Mouse (Mus musculus) midbrain, postnatal 0 days (tissue): ENCODE data around the gene Kcnn1. TPM values are rescaled to one million over a fixed set of nuclear protein-coding genes. Genes with fewer than 3 reads are reported as not detected.

Source experiments
- ATAC-seq: fragments of 200-750 bp; cut with Nextera tagmentation; 2 replicates; pipeline ENCODE4 v1.8.0; 2017; ENCODE audit warnings: moderate number of reproducible peaks, mild to moderate bottlenecking, moderate TSS enrichment, moderate library complexity; ENCODE audit not compliant: low FRiP score
- DNase-seq: peaks from one replicate; pipeline ENCODE4 v3.0.0-alpha.2; 2015; ENCODE audit warnings: low spot score
- H3K27ac ChIP-seq: fragments of 300-500 bp; sonication (generic); 2 replicates; pipeline ENCODE4 v1.5.1; 2014; ENCODE audit warnings: low read depth, mild to moderate bottlenecking, low read length, mixed read lengths
- H3K27me3 ChIP-seq: fragments of 300-500 bp; sonication (generic); 2 replicates; pipeline ENCODE4 v1.6.1; 2014; ENCODE audit warnings: low read length, control low read depth, mixed read lengths; ENCODE audit not compliant: insufficient read depth
- H3K36me3 ChIP-seq: fragments of 300-500 bp; sonication (generic); 2 replicates; pipeline ENCODE4 v1.6.1; 2014; ENCODE audit warnings: low read length, control low read depth, mixed read lengths; ENCODE audit not compliant: insufficient read depth
- H3K4me1 ChIP-seq: fragments of 300-500 bp; sonication (generic); 2 replicates; pipeline ENCODE4 v1.6.1; 2014; ENCODE audit warnings: mild to moderate bottlenecking, control low read depth, antibody characterized with exemption, low read length, mixed read lengths; ENCODE audit not compliant: insufficient read depth
- H3K4me2 ChIP-seq: fragments of 300-500 bp; sonication (generic); 2 replicates; pipeline ENCODE4 v1.6.1; 2014; ENCODE audit warnings: low read depth, mild to moderate bottlenecking, low read length, mixed read lengths; ENCODE audit not compliant: poor library complexity, severe bottlenecking
- H3K4me3 ChIP-seq: fragments of 300-500 bp; sonication (generic); 2 replicates; pipeline ENCODE4 v1.5.1; 2014; ENCODE audit warnings: low read depth, mild to moderate bottlenecking, low read length, moderate library complexity
- H3K9ac ChIP-seq: fragments of 300-500 bp; sonication (generic); replicated peaks from 2 replicates; pipeline ENCODE4 v1.6.1; 2014; ENCODE audit warnings: mild to moderate bottlenecking, low read length, moderate library complexity, mixed read lengths; ENCODE audit not compliant: poor library complexity, severe bottlenecking
- H3K9me3 ChIP-seq: fragments of 300-500 bp; sonication (generic); 2 replicates; pipeline ENCODE4 v1.6.1; 2016; ENCODE audit warnings: low read length, control low read depth
- CTCF ChIP-seq: IDR thresholded peaks from 2 replicates; pipeline ENCODE4 v1.5.1; 2016; ENCODE audit warnings: antibody characterized with exemption, mild to moderate bottlenecking
- WGBS: fragments of 180-500 bp; shearing (Covaris S2); extraction: QIAGEN DNeasy Blood & Tissue Kit; methylation state at CpG from one replicate; pipeline ENCODE4 v1.1.7; 2014; 5-methylcytosine and 5-hydroxymethylcytosine counted together
- polyA plus RNA-seq: library from polyadenylated mRNA; unstranded; fragments of >200 nt; fragmentation: Nextera tagmentation; extraction: Ambion mirVana; gene quantifications from 2 replicates; pipeline ENCODE4 v1.2.1, GENCODE M21; 2015
- total RNA-seq: library from RNA; depleted of rRNA; stranded (reverse); fragments of >200 nt; gene quantifications from 2 replicates; pipeline ENCODE4 v1.2.3, GENCODE M21; 2014

The Kcnn1 gene
- total and polyA plus RNA-seq, 2 experiments from 2014 or later: 10.0 to 32.8 TPM

- Histone ChIP-seq H3K27ac (no peak overlapping the region), H3K27me3 (peaks cover 3% of the 10 kb centered on the region; the same call in 1 of the 2 replicates), H3K4me1 (no peaks in the 10 kb centered on the region), H3K4me3 (no peak overlapping the region), H3K4me2 (no peak overlapping the region), H3K36me3 (no peaks in the 10 kb centered on the region), H3K9me3 (no peaks in the 10 kb centered on the region), H3K9ac (no peak overlapping the region)
- ATAC-seq (no peak), DNase-seq (no peak)
- no peak for TF ChIP-seq CTCF
- 81% methylated on average over 8 of the region's 8 CpGs for WGBS
Measured at GRCm38 (mm10) chr8:70808955-70809701, 53.9 kb downstream of the Kcnn1 start.

- 66% methylated on average over 5 of the region's 5 CpGs for WGBS
- no peaks in the 10 kb centered on the region for H3K4me1 ChIP-seq
- no peak for TF ChIP-seq CTCF
Measured at GRCm38 (mm10) chr8:70808239-70808638, 54.8 kb downstream of the Kcnn1 start, which contains the start of gene Il12rb1. TSS of gene Il12rb1 (plus strand) at chr8:70808449.

GRCm38 (mm10) chr8:70807304-70807703 lies 55.8 kb downstream of the Kcnn1 start:
- Histone ChIP-seq H3K4me1 (no peaks in the 10 kb centered on the region), H3K4me2 (no peak overlapping the region), H3K9me3 (no peaks in the 10 kb centered on the region), H3K36me3 (no peaks in the 10 kb centered on the region), H3K27me3 (peaks cover 14% of the 10 kb centered on the region), H3K9ac (no peak overlapping the region), H3K4me3 (no peak overlapping the region), H3K27ac (no peak overlapping the region)
- 46% methylated on average over 1 of the region's 1 CpGs for WGBS
- DNase-seq (no peak), ATAC-seq (no peak)
- no peak for TF ChIP-seq CTCF

More at GRCm38 (mm10) chr8:70808239-70808638, 54.8 kb downstream of the Kcnn1 start, which contains the start of gene Il12rb1:
- H3K9me3 ChIP-seq: no peaks in the 10 kb centered on the region
- no peak within 1 kb of the TSS for H3K4me3 ChIP-seq
- H3K9ac ChIP-seq: no peak within 1 kb of the TSS
- DNase-seq (no peak), ATAC-seq (no peak)
- H3K36me3 ChIP-seq: no peaks in the 10 kb centered on the region
- peaks cover 11% of the 10 kb centered on the region for H3K27me3 ChIP-seq
- H3K4me2 ChIP-seq: no peak within 1 kb of the TSS
- no peak within 1 kb of the TSS for H3K27ac ChIP-seq

- Histone ChIP-seq H3K4me1 (no peaks in the 10 kb centered on the region), H3K27ac (no peak overlapping the region), H3K9me3 (no peaks in the 10 kb centered on the region), H3K27me3 (peaks cover 14% of the 10 kb centered on the region), H3K36me3 (no peaks in the 10 kb centered on the region), H3K9ac (no peak overlapping the region), H3K4me3 (no peak overlapping the region), H3K4me2 (no peak overlapping the region)
- ATAC-seq (no peak), DNase-seq (no peak)
- 87% methylated on average over 4 of the region's 4 CpGs for WGBS
- TF ChIP-seq CTCF: no peak
Measured at GRCm38 (mm10) chr8:70806541-70806940, 56.5 kb downstream of the Kcnn1 start.

- peak; percentile 74 for DNase-seq
- H3K4me2 ChIP-seq: peak within 1 kb of the TSS; percentile 72
- no peaks in the 10 kb centered on the region for H3K36me3 ChIP-seq
- H3K27me3 ChIP-seq: peaks cover 14% of the 10 kb centered on the region
- peak; percentile 85 for ATAC-seq
- H3K27ac ChIP-seq: no peak within 1 kb of the TSS
- H3K4me1 ChIP-seq: no peaks in the 10 kb centered on the region
- H3K9ac ChIP-seq: peak within 1 kb of the TSS; percentile 42; the same call in 1 of the 2 replicates
- peak within 1 kb of the TSS; percentile 42 for H3K4me3 ChIP-seq
- 1% methylated on average over 45 of the region's 45 CpGs for WGBS
- H3K9me3 ChIP-seq: no peaks in the 10 kb centered on the region
- TF ChIP-seq CTCF: no peak
Measured at GRCm38 (mm10) chr8:70804481-70805206, 58.4 kb downstream of the Kcnn1 start, which contains the start of gene Mast3. TSS of gene Mast3 (minus strand) at chr8:70805054.
